Mouse (Mus musculus) kidney, embryonic 14.5 days (tissue): ENCODE data around the gene Hist1h2bb. TPM values are rescaled to one million over a fixed set of nuclear protein-coding genes. Genes with fewer than 3 reads are reported as not detected.
"Not testable (repeated sequence)": the region's sequence is repeated elsewhere in the genome, so short reads cannot be mapped to it uniquely, and the experiment has no call there.

Experiments used
- ATAC-seq: fragments of 200-750 bp; cut with Nextera tagmentation; 2 replicates; pipeline ENCODE4 v1.8.0; 2017; ENCODE audit warnings: moderate number of reproducible peaks, mild to moderate bottlenecking, moderate TSS enrichment, moderate library complexity; ENCODE audit not compliant: low FRiP score, low TSS enrichment
- H3K27ac ChIP-seq: fragments of 300-500 bp; sonication (generic); 2 replicates; pipeline ENCODE4 v1.5.1; 2014; ENCODE audit warnings: low read depth, mild to moderate bottlenecking, low read length, moderate library complexity, mixed read lengths
- H3K27me3 ChIP-seq: fragments of 300-500 bp; sonication (generic); 2 replicates; pipeline ENCODE4 v1.6.1; 2014; ENCODE audit warnings: mild to moderate bottlenecking, low read length; ENCODE audit not compliant: control insufficient read depth, insufficient read depth
- H3K36me3 ChIP-seq: fragments of 300-500 bp; sonication (generic); 2 replicates; pipeline ENCODE4 v1.6.1; 2014; ENCODE audit warnings: low read length, mixed read lengths; ENCODE audit not compliant: control insufficient read depth, insufficient read depth
- H3K4me1 ChIP-seq: fragments of 300-500 bp; sonication (generic); 2 replicates; pipeline ENCODE4 v1.6.1; 2014; ENCODE audit warnings: low read length, mixed read lengths; ENCODE audit not compliant: control insufficient read depth, insufficient read depth
- H3K4me2 ChIP-seq: fragments of 300-500 bp; sonication (generic); replicated peaks from 2 replicates; pipeline ENCODE4 v1.6.1; 2014; ENCODE audit warnings: low read depth, mild to moderate bottlenecking, low read length
- H3K4me3 ChIP-seq: fragments of 300-500 bp; sonication (generic); 2 replicates; pipeline ENCODE4 v1.5.1; 2014; ENCODE audit warnings: mild to moderate bottlenecking, low read length
- H3K9ac ChIP-seq: fragments of 300-500 bp; sonication (generic); 2 replicates; pipeline ENCODE4 v1.6.1; 2014; ENCODE audit warnings: low read depth, mild to moderate bottlenecking, low read length, moderate library complexity
- H3K9me3 ChIP-seq: fragments of 300-500 bp; sonication (generic); 2 replicates; pipeline ENCODE4 v1.6.1; 2016; ENCODE audit warnings: low read length; ENCODE audit not compliant: control insufficient read depth
- WGBS: fragments of 180-500 bp; shearing (Covaris S2); extraction: QIAGEN DNeasy Blood & Tissue Kit; methylation state at CpG from one replicate; pipeline ENCODE4 v1.1.7; 2014; 5-methylcytosine and 5-hydroxymethylcytosine counted together
- polyA plus RNA-seq: library from polyadenylated mRNA; unstranded; fragments of >200 nt; fragmentation: Nextera tagmentation; extraction: Ambion mirVana; gene quantifications from 2 replicates; pipeline ENCODE4 v1.2.1, GENCODE M21; 2014

The Hist1h2bb gene
- polyA plus RNA-seq, 1 experiment from 2014 or later, result 2.7 TPM

DNA sequence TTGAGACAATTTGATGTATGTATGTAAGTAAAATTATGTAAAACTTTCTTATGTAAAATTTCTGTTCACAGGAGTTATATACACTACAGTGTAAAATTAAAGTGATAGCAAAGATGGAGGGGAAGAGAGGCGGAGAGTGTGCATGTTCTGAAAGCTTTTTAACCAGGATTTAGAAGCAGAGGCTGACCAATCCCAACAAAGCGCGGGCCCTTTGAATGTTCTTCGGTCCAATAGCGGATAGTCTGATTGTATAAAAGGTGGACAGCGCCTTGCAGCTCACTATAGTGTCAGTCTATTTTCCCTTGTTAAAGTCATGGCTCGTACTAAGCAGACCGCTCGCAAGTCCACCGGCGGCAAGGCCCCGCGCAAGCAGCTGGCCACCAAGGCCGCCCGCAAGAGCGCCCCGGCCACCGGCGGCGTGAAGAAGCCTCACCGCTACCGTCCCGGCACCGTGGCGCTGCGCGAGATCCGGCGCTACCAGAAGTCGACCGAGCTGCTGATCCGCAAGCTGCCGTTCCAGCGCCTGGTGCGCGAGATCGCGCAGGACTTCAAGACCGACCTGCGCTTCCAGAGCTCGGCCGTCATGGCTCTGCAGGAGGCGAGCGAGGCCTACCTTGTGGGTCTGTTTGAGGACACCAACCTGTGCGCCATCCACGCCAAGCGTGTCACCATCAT is 5.7 kb downstream of the Hist1h2bb start, which contains the start of gene Hist1h3b:
Gene Hist1h3b, plus strand, starts transcription at position 201 of the 675 bp plus-strand sequence.
- not testable (repeated sequence) for H3K9me3 ChIP-seq, H3K36me3 ChIP-seq, H3K27me3 ChIP-seq, H3K4me1 ChIP-seq
- Histone ChIP-seq H3K9ac (peak within 1 kb of the TSS; percentile 70), H3K27ac (peak within 1 kb of the TSS; percentile 97), H3K4me2 (peak within 1 kb of the TSS; percentile 53), H3K4me3 (peak within 1 kb of the TSS; percentile 44)
- WGBS, result under 1% methylated on average over 15 of the region's 47 CpGs
- peak; percentile 93 for ATAC-seq

- H3K4me2 ChIP-seq, result peak overlapping the region; percentile 41
- H3K9me3 ChIP-seq, result no peaks in the 10 kb centered on the region
- WGBS, result 9% methylated on average over 6 of the region's 6 CpGs
- peak overlapping the region; percentile 40 for H3K4me3 ChIP-seq
- no peaks in the 10 kb centered on the region for H3K27me3 ChIP-seq
- no peaks in the 10 kb centered on the region for H3K36me3 ChIP-seq
- 0 out of 2 replicates have a peak, but pooled peaks cover 10% of the 10 kb centered on the region for H3K4me1 ChIP-seq
- no peak for ATAC-seq
- H3K9ac ChIP-seq, result peak overlapping the region; percentile 60
- H3K27ac ChIP-seq, result peak overlapping the region; percentile 85
Measured at GRCm38 (mm10) chr13:23752742-23753172, 6.2 kb downstream of the Hist1h2bb start.

DNA sequence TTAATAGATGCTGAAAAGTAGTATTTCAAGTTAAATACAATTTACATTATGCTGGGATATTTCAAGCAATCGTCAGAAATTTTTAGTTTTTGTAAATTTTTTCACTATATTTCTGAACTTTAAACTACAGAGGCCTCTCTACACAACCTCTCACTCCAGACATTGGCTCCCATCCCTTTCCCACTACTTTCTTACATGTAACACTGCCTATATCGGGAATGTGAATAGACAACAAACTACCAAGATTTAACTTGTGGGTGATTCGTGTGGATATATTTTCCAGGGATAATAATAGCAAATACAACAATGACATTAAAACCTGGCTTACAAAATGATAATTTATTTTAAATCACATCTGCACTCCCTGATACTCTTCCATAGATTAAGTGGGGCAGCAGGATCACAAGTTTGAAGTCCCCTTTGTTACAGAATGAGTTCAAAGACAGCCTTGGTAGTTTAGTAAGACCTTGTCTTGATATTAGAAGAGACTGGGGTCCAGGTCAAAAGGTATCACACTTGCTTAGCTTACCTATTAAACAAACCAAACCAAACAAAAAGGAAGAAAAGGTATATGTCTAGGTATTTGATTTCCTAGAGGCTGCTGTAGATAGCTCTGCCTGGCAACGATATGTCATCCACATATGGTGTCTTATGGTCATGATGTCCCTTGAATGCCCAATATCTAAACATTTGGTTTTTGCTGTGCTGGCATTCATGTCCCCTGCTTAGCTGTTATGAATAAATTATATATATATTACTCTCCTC is 7.0 kb downstream of the Hist1h2bb start:
- Histone ChIP-seq H3K27ac (peak overlapping the region; percentile 85), H3K4me3 (peak overlapping the region; percentile 40), H3K27me3 (no peaks in the 10 kb centered on the region), H3K9me3 (no peaks in the 10 kb centered on the region), H3K36me3 (no peaks in the 10 kb centered on the region), H3K9ac (peak overlapping the region; percentile 60; the same call in 1 of the 2 replicates), H3K4me2 (peak overlapping the region; percentile 41), H3K4me1 (0 out of 2 replicates have a peak, but pooled peaks cover 3% of the 10 kb centered on the region)
- WGBS, result 61% methylated on average over 4 of the region's 4 CpGs
- ATAC-seq, result no peak

DNA sequence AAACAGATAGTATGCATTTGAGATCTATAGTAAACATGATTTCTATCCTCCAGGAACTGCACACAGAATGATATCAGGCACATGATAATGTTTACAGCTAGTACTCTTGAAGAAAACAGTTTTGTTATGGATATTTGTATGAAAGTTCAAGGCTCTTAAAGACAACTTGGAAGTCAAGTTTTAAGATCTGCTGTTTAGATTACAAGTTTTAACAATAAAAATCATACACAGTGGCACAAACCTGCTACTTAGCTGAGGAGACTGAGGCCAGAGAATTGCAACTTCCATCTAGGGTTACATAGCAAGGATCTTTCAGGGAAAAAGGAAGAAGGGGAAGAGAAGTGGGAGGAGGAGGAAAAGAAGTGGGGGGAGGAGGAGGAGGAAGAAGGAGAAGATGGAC is 8.5 kb downstream of the Hist1h2bb start:
- Histone ChIP-seq H3K4me3 (no peak overlapping the region), H3K36me3 (no peaks in the 10 kb centered on the region)

DNA sequence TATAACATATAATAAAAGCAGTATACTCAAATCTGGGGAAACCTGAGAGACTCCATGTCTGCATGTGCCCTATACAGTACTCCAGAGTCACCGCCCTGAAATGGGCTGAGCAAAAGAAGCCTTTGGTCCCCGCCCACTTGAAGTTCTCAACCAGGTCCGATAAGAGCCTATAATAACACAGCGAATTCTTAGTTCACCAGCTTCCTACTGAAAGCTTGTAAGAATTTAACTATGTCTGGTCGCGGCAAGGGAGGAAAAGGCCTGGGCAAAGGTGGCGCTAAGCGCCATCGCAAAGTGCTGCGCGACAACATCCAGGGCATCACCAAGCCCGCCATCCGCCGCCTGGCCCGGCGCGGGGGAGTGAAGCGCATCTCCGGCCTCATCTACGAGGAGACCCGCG is 10.3 kb downstream of the Hist1h2bb start, which contains the start of gene Hist1h4b:
Gene Hist1h4b, plus strand, starts transcription at position 224 of the 400 bp plus-strand sequence.
- WGBS, result 0% methylated on average over 17 of the region's 22 CpGs
- Histone ChIP-seq H3K4me3 (peak within 1 kb of the TSS; percentile 42), H3K4me1 (0 out of 2 replicates have a peak, but pooled peaks cover 10% of the 10 kb centered on the region), H3K4me2 (peak within 1 kb of the TSS; percentile 67), H3K27ac (peak within 1 kb of the TSS; percentile 95), H3K9ac (peak within 1 kb of the TSS; percentile 76), H3K36me3 (no peaks in the 10 kb centered on the region), H3K9me3 (no peaks in the 10 kb centered on the region), H3K27me3 (no peaks in the 10 kb centered on the region)
- ATAC-seq, result peak; percentile 82

More for the DNA sequence above, 8.5 kb downstream of the Hist1h2bb start:
- no peak overlapping the region for H3K27ac ChIP-seq
- no peaks in the 10 kb centered on the region for H3K9me3 ChIP-seq
- H3K4me2 ChIP-seq, result no peak overlapping the region
- ATAC-seq, result no peak
- 0 out of 2 replicates have a peak, but pooled peaks cover 5% of the 10 kb centered on the region for H3K4me1 ChIP-seq
- H3K9ac ChIP-seq, result no peak overlapping the region
- H3K27me3 ChIP-seq, result no peaks in the 10 kb centered on the region

DNA sequence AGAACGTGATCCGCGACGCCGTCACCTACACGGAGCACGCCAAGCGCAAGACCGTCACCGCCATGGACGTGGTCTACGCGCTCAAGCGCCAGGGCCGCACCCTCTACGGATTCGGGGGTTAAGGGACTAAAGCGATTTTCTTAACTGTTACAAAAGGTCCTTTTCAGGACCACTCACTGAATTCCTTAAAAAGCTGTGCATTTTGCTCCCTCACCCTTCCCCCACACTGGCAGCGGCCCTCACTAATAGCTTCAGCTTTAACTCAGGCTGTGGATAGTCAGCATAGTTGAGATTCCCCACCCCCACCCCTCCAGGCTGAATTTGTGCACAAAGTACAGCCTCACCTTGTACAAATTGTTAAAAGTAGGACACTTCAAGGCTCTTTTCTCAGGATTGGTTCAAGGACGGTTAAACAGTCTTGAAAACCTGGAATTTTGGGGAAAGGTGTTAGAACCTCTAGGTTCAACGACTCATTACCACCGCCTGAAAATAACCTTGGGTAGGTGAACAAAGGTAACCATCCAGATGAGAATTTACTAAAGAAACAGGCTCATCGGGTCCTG is 10.8 kb downstream of the Hist1h2bb start:
- Histone ChIP-seq H3K9me3 (no peaks in the 10 kb centered on the region), H3K27me3 (no peaks in the 10 kb centered on the region), H3K36me3 (no peaks in the 10 kb centered on the region), H3K9ac (peak overlapping the region; percentile 76), H3K27ac (peak overlapping the region; percentile 95), H3K4me3 (peak overlapping the region; percentile 42), H3K4me1 (0 out of 2 replicates have a peak, but pooled peaks cover 10% of the 10 kb centered on the region), H3K4me2 (peak overlapping the region; percentile 67)
- WGBS, result under 1% methylated on average over 13 of the region's 23 CpGs
- ATAC-seq, result no peak; the same call in 1 of the 2 replicates

DNA sequence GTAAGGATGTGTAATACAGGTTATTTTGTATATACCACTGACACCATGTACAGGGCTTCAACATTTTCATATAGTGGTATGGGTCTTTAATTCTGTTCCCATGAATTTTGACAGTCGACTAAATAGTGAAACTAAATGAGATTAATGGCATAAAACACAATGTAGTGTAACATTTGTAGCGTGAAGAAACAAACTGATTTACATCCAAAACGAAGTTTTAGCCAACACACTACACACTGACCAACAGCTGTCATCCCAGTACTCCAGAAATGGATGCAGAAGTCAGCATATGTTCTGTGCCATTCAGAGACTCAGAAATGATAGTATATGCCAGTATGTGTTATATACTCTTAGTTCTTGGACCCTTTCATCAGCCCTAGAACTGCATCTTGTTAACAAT is 11.4 kb downstream of the Hist1h2bb start:
- no peak for ATAC-seq
- H3K27me3 ChIP-seq, result no peaks in the 10 kb centered on the region
- H3K4me2 ChIP-seq, result peak overlapping the region; percentile 67
- H3K4me1 ChIP-seq, result peaks cover 10% of the 10 kb centered on the region; the same call in 1 of the 2 replicates
- H3K36me3 ChIP-seq, result no peaks in the 10 kb centered on the region
- peak overlapping the region; percentile 57; the same call in 1 of the 2 replicates for H3K27ac ChIP-seq
- H3K4me3 ChIP-seq, result peak overlapping the region; percentile 42; the same call in 1 of the 2 replicates
- H3K9me3 ChIP-seq, result no peaks in the 10 kb centered on the region
- 50% methylated on average over 3 of the region's 3 CpGs for WGBS
- H3K9ac ChIP-seq, result peak overlapping the region; percentile 76; the same call in 1 of the 2 replicates

DNA sequence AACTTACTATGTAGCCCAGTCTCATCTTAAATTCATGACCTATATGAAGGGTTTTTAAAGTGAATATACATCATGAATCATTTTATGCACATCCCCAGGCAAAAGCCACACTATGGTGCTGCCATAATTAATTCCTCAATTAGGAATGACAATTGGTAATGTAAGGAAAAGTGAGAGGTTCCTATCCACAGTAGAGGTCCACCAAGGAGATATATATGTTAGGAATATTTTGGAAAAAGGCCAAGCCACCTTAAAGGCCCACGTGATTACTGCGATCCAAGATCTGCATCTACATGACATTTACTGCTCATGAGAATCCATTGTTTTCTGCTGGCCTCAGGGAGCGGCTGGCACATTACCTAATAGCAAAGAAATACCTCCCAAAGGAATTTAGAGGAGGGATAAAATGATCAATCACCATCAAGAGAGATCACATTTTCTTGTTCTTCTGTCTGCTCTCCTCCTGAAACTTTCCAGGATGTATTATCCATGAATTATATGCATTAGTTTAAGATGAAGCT is 12.8 kb downstream of the Hist1h2bb start:
- H3K9me3 ChIP-seq, result no peaks in the 10 kb centered on the region
- H3K27ac ChIP-seq, result no peak overlapping the region
- no peak overlapping the region for H3K4me3 ChIP-seq
- ATAC-seq, result no peak
- no peaks in the 10 kb centered on the region for H3K36me3 ChIP-seq
- H3K4me1 ChIP-seq, result peaks cover 18% of the 10 kb centered on the region; the same call in 1 of the 2 replicates
- H3K4me2 ChIP-seq, result no peak overlapping the region
- WGBS, result 69% methylated on average over 3 of the region's 3 CpGs
- H3K27me3 ChIP-seq, result no peaks in the 10 kb centered on the region
- H3K9ac ChIP-seq, result no peak overlapping the region
